Mouse (Mus musculus): Measurements from ENCODE around the gene Bloc1s5. TPM values are rescaled to one million over a fixed set of nuclear protein-coding genes. Genes with fewer than 3 reads are reported as not detected.

Bloc1s5 gene
- polyA plus RNA-seq, 1 experiment: 8.7 TPM

DNA sequence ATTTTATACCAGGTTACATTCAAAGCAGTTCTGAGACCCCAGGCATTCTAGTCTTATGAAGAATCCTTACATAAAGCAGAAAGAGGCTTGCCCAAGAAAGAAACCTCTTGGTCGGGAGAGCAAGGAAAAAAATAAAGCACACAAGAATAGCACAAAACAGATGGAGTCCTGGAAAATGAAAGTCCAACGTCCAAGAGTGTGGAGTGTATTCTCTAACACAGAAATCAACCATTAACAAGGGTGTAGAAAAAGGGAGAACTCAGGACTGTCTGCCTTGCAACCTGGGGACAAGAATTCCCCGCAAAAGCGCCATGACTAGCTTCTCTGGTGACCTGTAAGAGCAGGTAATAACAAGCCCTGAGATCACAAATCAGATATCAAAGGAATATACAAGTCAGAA, 69.7 kb downstream of the Bloc1s5 start:
- no peak overlapping the region for H3ac ChIP-seq (ENCODE audit: control insufficient read depth, insufficient read length)
- H3K4me2 ChIP-seq (ENCODE audit: low read depth): no peak overlapping the region
- no peaks in the 10 kb centered on the region for H3K79me2 ChIP-seq (ENCODE audit: control insufficient read depth, insufficient read depth)
- H3K27me3 ChIP-seq (ENCODE audit: control insufficient read depth, insufficient read depth, insufficient read length): peaks cover 12% of the 10 kb centered on the region
- TF ChIP-seq USF1 (IDR thresholded peaks at IDR 0.05; ENCODE audit: low read depth): no peak
- no peak for TF ChIP-seq MYOD1 (IDR thresholded peaks at IDR 0.05; ENCODE audit: control insufficient read depth in 1 of 3, insufficient read length in 2 of 3, low read depth in 2 of 3)
- no peak for TF ChIP-seq SRF (IDR thresholded peaks at IDR 0.05; ENCODE audit: control insufficient read depth, insufficient read length, low read depth)
- no peak for TF ChIP-seq CEBPB (IDR thresholded peaks at IDR 0.05; ENCODE audit: insufficient read depth, poor library complexity, severe bottlenecking)
- TF ChIP-seq POLR2AphosphoS2 (IDR thresholded peaks at IDR 0.05; ENCODE audit: insufficient read length, low read depth): no peak
- no peak for TF ChIP-seq REST (IDR thresholded peaks at IDR 0.05; ENCODE audit: insufficient read depth, insufficient read length)
- TF ChIP-seq POLR2A (IDR thresholded peaks at IDR 0.05; ENCODE audit: insufficient read length, low read depth): no peak
- no peak for TF ChIP-seq MYOG (IDR thresholded peaks at IDR 0.05; ENCODE audit: control insufficient read depth in 1 of 3, insufficient read depth in 1 of 3, insufficient read length in 2 of 3, low read depth in 2 of 3)
- no peaks in the 10 kb centered on the region for H3K36me3 ChIP-seq (ENCODE audit: control insufficient read depth, insufficient read depth)
- H3K4me3 ChIP-seq: no peak overlapping the region

DNA sequence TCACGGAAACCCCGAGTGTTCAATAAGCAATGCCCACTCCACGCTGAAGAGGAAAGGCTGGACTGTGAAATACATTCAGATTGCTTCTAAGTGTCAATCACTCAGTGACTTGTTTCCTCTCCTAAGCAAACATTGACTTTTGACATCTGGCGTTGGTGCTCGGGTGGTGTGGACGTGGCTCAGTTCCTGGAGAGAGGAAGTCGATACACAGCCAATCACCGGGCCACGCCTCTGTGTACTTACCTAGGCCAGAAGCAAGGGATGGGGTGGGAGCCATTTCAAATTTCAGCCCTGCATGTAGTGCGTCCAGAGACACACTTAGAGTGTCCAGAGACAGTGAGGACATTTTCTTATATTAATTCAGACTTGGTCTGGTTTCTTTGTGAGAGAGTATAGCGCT, 80.3 kb downstream of the Bloc1s5 start:
- Histone ChIP-seq H3K79me2 (ENCODE audit: control insufficient read depth, insufficient read depth) (no peaks in the 10 kb centered on the region), H3ac (ENCODE audit: control insufficient read depth, insufficient read length) (no peak overlapping the region), H3K36me3 (ENCODE audit: control insufficient read depth, insufficient read depth) (no peaks in the 10 kb centered on the region), H3K4me2 (ENCODE audit: low read depth) (no peak overlapping the region), H3K27me3 (ENCODE audit: control insufficient read depth, insufficient read depth, insufficient read length) (peaks cover 4% of the 10 kb centered on the region), H3K4me3 (no peak overlapping the region)
- TF ChIP-seq E2F4 (IDR thresholded peaks at IDR 0.05; ENCODE audit: insufficient read depth) (no peak), USF1 (IDR thresholded peaks at IDR 0.05; ENCODE audit: low read depth) (no peak), POLR2AphosphoS2 (IDR thresholded peaks at IDR 0.05; ENCODE audit: insufficient read length, low read depth) (no peak), CEBPB (IDR thresholded peaks at IDR 0.05; ENCODE audit: insufficient read depth, poor library complexity, severe bottlenecking) (no peak), MYOD1 (IDR thresholded peaks at IDR 0.05; ENCODE audit: control insufficient read depth in 1 of 3, insufficient read length in 2 of 3, low read depth in 2 of 3) (no peak), POLR2A (IDR thresholded peaks at IDR 0.05; ENCODE audit: insufficient read length, low read depth) (no peak), REST (IDR thresholded peaks at IDR 0.05; ENCODE audit: insufficient read depth, insufficient read length) (no peak), TCF12 (IDR thresholded peaks at IDR 0.05; ENCODE audit: insufficient read depth, poor library complexity, severe bottlenecking) (no peak), SRF (IDR thresholded peaks at IDR 0.05; ENCODE audit: control insufficient read depth, insufficient read length, low read depth) (no peak), MAX (IDR thresholded peaks at IDR 0.05; ENCODE audit: low read depth) (no peak), TCF3 (IDR thresholded peaks at IDR 0.05; ENCODE audit: insufficient read length, low read depth) (no peak), MYOG (IDR thresholded peaks at IDR 0.05; ENCODE audit: control insufficient read depth in 1 of 3, insufficient read depth in 1 of 3, insufficient read length in 2 of 3, low read depth in 2 of 3) (no peak)

DNA sequence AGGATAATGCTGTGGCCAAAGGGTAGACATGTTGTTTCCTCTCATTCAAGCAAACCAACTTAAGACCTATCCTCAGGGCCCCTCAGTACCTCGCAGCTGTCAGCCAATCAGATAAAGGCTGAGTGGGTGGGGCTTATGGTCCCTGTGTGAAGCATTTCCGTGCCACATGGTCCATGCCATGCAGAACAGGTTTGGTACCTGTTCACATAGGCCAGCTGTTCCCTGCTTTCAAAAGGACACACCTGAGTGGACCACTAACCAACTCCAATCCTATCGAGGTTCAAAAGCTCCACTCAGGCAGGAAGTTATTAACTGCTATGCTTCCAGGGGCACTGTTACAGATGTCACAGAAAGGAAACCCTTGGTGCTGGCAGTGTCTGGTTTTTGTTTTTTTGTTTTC, 80.7 kb downstream of the Bloc1s5 start:
- H3K27me3 ChIP-seq (ENCODE audit: control insufficient read depth, insufficient read depth, insufficient read length): peaks cover 5% of the 10 kb centered on the region
- no peak overlapping the region for H3ac ChIP-seq (ENCODE audit: control insufficient read depth, insufficient read length)
- H3K79me2 ChIP-seq (ENCODE audit: control insufficient read depth, insufficient read depth): no peaks in the 10 kb centered on the region
- H3K36me3 ChIP-seq (ENCODE audit: control insufficient read depth, insufficient read depth): no peaks in the 10 kb centered on the region
- no peak for TF ChIP-seq TCF3 (IDR thresholded peaks at IDR 0.05; ENCODE audit: insufficient read length, low read depth)
- TF ChIP-seq POLR2A (IDR thresholded peaks at IDR 0.05; ENCODE audit: insufficient read length, low read depth): no peak
- no peak for TF ChIP-seq MAX (IDR thresholded peaks at IDR 0.05; ENCODE audit: low read depth)
- no peak for TF ChIP-seq MYOD1 (IDR thresholded peaks at IDR 0.05; ENCODE audit: control insufficient read depth in 1 of 3, insufficient read length in 2 of 3, low read depth in 2 of 3)
- TF ChIP-seq USF1 (IDR thresholded peaks at IDR 0.05; ENCODE audit: low read depth): no peak
- no peak for TF ChIP-seq REST (IDR thresholded peaks at IDR 0.05; ENCODE audit: insufficient read depth, insufficient read length)
- TF ChIP-seq POLR2AphosphoS2 (IDR thresholded peaks at IDR 0.05; ENCODE audit: insufficient read length, low read depth): no peak
- TF ChIP-seq CEBPB (IDR thresholded peaks at IDR 0.05; ENCODE audit: insufficient read depth, poor library complexity, severe bottlenecking): no peak
- TF ChIP-seq E2F4 (IDR thresholded peaks at IDR 0.05; ENCODE audit: insufficient read depth): no peak
- TF ChIP-seq MYOG (IDR thresholded peaks at IDR 0.05; ENCODE audit: control insufficient read depth in 1 of 3, insufficient read depth in 1 of 3, insufficient read length in 2 of 3, low read depth in 2 of 3): no peak
- H3K4me3 ChIP-seq: no peak overlapping the region
- no peak overlapping the region for H3K4me2 ChIP-seq (ENCODE audit: low read depth)

DNA sequence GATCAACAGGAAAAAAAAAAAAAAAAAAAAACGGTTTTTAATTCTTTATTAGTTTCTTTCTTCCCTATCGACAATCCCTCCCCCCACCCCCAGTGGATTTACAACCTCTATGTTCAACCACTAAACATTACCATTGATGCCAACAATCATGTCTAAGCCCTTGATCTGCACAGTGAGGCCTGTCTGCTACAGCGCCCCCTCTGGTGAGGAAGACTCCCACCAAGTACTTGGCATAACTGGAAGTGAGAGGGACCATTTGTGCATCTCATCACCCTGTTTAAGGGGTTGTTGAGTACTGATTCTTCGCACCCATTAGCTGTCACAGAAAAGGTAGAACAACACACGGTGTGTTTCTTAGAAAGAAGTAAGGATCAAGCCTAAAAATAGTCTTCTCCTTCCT, 86.2 kb downstream of the Bloc1s5 start:
- no peak for TF ChIP-seq REST (IDR thresholded peaks at IDR 0.05; ENCODE audit: insufficient read depth, insufficient read length)
- no peak for TF ChIP-seq POLR2AphosphoS2 (IDR thresholded peaks at IDR 0.05; ENCODE audit: insufficient read length, low read depth)
- TF ChIP-seq MYOD1 (IDR thresholded peaks at IDR 0.05; ENCODE audit: control insufficient read depth in 1 of 3, insufficient read length in 2 of 3, low read depth in 2 of 3): no peak
- TF ChIP-seq USF1 (IDR thresholded peaks at IDR 0.05; ENCODE audit: low read depth): no peak
- no peak for TF ChIP-seq MAX (IDR thresholded peaks at IDR 0.05; ENCODE audit: low read depth)
- H3K36me3 ChIP-seq (ENCODE audit: control insufficient read depth, insufficient read depth): no peaks in the 10 kb centered on the region
- no peak overlapping the region for H3ac ChIP-seq (ENCODE audit: control insufficient read depth, insufficient read length)
- no peak overlapping the region for H3K4me3 ChIP-seq
- H3K27me3 ChIP-seq (ENCODE audit: control insufficient read depth, insufficient read depth, insufficient read length): peaks cover 8% of the 10 kb centered on the region
- no peak overlapping the region for H3K4me2 ChIP-seq (ENCODE audit: low read depth)
- no peaks in the 10 kb centered on the region for H3K79me2 ChIP-seq (ENCODE audit: control insufficient read depth, insufficient read depth)

DNA sequence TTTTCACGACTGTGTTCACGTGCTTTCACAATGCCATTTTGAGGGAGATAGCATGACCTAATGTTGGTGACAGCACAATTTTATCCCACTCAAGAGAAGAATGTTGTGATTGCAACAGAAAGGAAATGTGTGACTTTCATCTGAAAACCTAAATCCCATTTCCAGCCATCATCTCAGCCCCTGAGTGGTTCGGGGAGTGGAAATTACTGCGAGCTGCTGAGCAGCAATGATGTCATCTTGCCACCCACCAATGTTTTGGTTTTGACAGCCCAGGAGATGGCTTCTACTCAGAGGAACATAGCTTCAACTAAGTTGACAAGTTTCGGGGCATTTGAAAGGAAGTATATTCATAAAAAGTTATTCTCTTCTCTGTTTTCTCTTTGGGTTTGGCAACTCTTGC, 87.2 kb downstream of the Bloc1s5 start:
- no peaks in the 10 kb centered on the region for H3K79me2 ChIP-seq (ENCODE audit: control insufficient read depth, insufficient read depth)
- no peaks in the 10 kb centered on the region for H3K36me3 ChIP-seq (ENCODE audit: control insufficient read depth, insufficient read depth)
- no peak overlapping the region for H3K4me2 ChIP-seq (ENCODE audit: low read depth)
- no peak overlapping the region for H3ac ChIP-seq (ENCODE audit: control insufficient read depth, insufficient read length)
- TF ChIP-seq MYOG (IDR thresholded peaks at IDR 0.05; ENCODE audit: control insufficient read depth in 1 of 3, insufficient read depth in 1 of 3, insufficient read length in 2 of 3, low read depth in 2 of 3) (no peak), USF1 (IDR thresholded peaks at IDR 0.05; ENCODE audit: low read depth) (no peak), POLR2A (IDR thresholded peaks at IDR 0.05; ENCODE audit: insufficient read length, low read depth) (no peak), SRF (IDR thresholded peaks at IDR 0.05; ENCODE audit: control insufficient read depth, insufficient read length, low read depth) (no peak), E2F4 (IDR thresholded peaks at IDR 0.05; ENCODE audit: insufficient read depth) (no peak), TCF12 (IDR thresholded peaks at IDR 0.05; ENCODE audit: insufficient read depth, poor library complexity, severe bottlenecking) (no peak), MAX (IDR thresholded peaks at IDR 0.05; ENCODE audit: low read depth) (no peak), MYOD1 (IDR thresholded peaks at IDR 0.05; ENCODE audit: control insufficient read depth in 1 of 3, insufficient read length in 2 of 3, low read depth in 2 of 3) (no peak), CEBPB (IDR thresholded peaks at IDR 0.05; ENCODE audit: insufficient read depth, poor library complexity, severe bottlenecking) (no peak), REST (IDR thresholded peaks at IDR 0.05; ENCODE audit: insufficient read depth, insufficient read length) (no peak), TCF3 (IDR thresholded peaks at IDR 0.05; ENCODE audit: insufficient read length, low read depth) (no peak), POLR2AphosphoS2 (IDR thresholded peaks at IDR 0.05; ENCODE audit: insufficient read length, low read depth) (no peak)
- no peak overlapping the region for H3K4me3 ChIP-seq
- H3K27me3 ChIP-seq (ENCODE audit: control insufficient read depth, insufficient read depth, insufficient read length): peaks cover 12% of the 10 kb centered on the region

All from myocyte (in vitro differentiated cells).